ENCODE assay signal across 24 mouse cellular contexts in the genomic region with DNA sequence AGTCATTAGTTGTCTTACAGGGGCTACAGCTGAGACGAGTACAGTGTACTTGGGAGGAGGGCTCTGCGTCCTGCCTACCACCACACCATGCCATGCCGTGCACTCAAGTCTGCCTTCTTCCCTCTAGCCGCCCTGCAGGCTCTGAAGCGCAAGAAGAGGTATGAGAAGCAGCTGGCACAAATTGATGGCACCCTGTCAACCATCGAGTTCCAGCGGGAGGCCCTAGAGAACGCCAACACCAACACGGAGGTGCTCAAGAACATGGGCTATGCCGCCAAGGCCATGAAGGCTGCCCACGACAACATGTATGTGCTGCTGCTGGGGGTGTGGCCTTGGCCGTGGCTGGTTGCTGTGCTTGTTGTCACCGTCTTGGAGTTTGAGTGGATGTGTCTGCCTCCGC.
"Had no signal": no experiment of that assay in that cellular context is flagged by ENCODE, and none has a peak within 500 bp of the region (broad histone marks: within the 10 kb centered on the region; RNA-seq: fewer than 3 reads in every experiment).

No protein-coding gene starts in this region.

- DNase-seq: gastrocnemius, adult 2 months; gastrocnemius, postnatal 10 days; gastrocnemius, postnatal 25 days; heart, adult 18-20 months; heart, postnatal 10 days; heart, postnatal 4 days; kidney, adult 18-20 months; kidney, adult 8-10 months; kidney, postnatal 10 days; kidney, postnatal 25 days; kidney, postnatal 4 days; layer of hippocampus, adult 9-11 months; layer of hippocampus, postnatal 36 days; left cerebral cortex, postnatal 4 days had no signal

- H3K27ac ChIP-seq: gastrocnemius, adult 2 months; heart, embryonic 10.5 days; hindbrain, embryonic 10.5 days; hindbrain, embryonic 12.5 days; hindbrain, embryonic 14.5 days; limb, embryonic 13.5 days; limb, embryonic 15.5 days had no signal

- H3K4me1 ChIP-seq: hindbrain, embryonic 10.5 days; hindbrain, embryonic 12.5 days; limb, embryonic 13.5 days; limb, embryonic 15.5 days had no signal

- ATAC-seq: hindbrain, embryonic 16.5 days; inflammation-experienced regulatory T-cells, adult 6 months; intestine, postnatal 0 days had no signal

- H3K4me2 ChIP-seq: heart, embryonic 12.5 days; hindbrain, embryonic 12.5 days; hindbrain, embryonic 14.5 days; limb, embryonic 13.5 days; limb, embryonic 15.5 days had no signal

- H3K4me3 ChIP-seq: gastrocnemius, adult 2 months; heart, embryonic 10.5 days; heart, embryonic 12.5 days; hindbrain, embryonic 10.5 days; hindbrain, embryonic 12.5 days; limb, embryonic 13.5 days; limb, embryonic 15.5 days had no signal

- H3K9me3 ChIP-seq: heart, embryonic 10.5 days; heart, embryonic 12.5 days; hindbrain, embryonic 10.5 days; hindbrain, embryonic 12.5 days; limb, embryonic 13.5 days; limb, embryonic 15.5 days had no signal

- H3K9ac ChIP-seq: heart, embryonic 12.5 days; hindbrain, embryonic 12.5 days; hindbrain, embryonic 14.5 days; limb, embryonic 13.5 days; limb, embryonic 15.5 days had no signal

- H3K27me3 ChIP-seq: heart, embryonic 12.5 days; hindbrain, embryonic 12.5 days; limb, embryonic 13.5 days; limb, embryonic 15.5 days had no signal
